Mouse (Mus musculus) brain, embryonic 18.5 days (tissue): ENCODE results near the gene Cdx2.

ENCODE experiments used
- DNase-seq: peaks from one replicate; pipeline ENCODE4 v3.0.0-alpha.2; 2012; ENCODE audit warnings: low read depth, low spot score

Cdx2 gene

DNA sequence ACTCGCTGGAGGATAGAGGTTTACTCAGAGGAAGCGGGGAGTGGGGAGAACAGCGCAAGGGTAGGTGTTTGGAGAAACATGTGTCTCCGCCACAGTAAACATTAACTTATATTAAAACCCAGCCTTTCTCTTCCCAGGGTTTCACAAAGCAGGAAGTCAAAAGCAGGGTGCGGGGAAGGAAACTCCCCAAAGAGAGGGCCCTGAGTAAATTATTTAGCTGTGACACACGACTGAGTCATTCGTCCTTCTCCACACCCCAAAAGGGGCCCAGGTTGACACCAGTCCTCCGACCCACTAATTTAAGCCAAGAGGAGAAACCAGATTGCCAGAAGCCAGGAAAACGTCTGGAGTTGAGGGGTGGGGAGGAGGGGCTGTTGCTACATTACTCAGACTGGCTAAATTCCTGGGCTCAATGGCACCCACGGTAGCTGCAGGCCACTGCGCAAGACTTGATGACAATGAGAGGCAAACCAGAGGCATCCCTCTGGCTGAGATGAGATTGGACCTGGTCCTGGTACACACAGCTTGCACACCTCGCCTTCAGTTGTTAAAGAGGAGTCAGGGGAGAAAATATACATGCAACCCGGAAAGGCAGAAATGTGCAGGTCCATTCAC lies 14.5 kb downstream of the Cdx2 start:
- no peak for DNase-seq

DNA sequence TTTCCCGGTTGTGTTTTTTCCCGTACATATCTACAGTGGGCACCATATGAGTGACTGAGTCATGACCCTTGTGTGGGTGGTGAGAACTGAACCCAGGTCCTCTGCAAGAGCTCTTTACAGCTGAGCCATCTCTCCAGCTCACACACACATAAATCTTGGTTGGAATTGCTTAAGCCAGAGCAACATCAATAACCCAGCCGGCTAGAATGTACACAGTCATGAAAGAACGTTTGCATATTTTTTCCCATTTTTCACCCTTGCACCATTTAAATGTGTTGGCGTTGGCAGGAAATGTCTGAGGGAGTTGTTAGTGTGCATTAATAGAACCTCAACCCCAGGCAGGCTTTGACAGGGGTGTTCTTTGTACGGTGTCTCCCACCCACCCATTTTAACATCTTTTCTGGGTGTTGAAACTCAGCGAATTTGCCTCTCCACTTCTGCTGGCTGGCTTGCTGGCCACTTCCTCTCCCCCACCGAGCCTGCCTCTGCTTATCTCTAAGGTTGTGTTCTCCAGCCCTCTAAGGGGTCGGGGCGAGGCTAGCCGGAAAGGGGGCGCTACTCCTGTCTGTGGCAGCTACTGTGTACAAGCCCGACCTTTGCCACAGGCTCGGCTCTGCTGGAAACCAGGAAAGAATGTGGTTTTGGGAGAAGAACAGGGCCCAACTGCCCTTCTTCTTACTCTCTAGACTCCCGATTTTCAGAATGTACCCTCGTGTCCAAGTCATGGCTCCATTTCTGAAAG lies 15.1 kb downstream of the Cdx2 start:
- DNase-seq: no peak

DNA sequence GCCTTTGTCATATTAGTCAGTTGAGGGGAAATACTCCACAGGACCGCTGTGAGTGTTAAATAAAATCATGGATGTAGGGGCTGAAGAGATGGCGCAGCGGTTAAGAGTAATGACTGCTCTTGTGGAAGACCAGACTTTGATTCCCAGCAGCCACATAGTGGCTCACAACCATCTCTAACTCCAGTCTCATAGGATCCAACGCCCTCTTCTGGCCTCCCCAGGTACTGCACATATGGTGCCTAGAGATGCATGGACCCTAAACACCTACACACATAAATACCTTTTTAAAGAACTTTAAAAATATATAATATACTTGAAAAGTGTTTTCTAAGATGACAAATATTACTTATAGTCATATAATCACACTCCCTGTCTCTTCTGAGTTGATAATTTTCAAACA lies 22.7 kb downstream of the Cdx2 start:
- no peak for DNase-seq

DNA sequence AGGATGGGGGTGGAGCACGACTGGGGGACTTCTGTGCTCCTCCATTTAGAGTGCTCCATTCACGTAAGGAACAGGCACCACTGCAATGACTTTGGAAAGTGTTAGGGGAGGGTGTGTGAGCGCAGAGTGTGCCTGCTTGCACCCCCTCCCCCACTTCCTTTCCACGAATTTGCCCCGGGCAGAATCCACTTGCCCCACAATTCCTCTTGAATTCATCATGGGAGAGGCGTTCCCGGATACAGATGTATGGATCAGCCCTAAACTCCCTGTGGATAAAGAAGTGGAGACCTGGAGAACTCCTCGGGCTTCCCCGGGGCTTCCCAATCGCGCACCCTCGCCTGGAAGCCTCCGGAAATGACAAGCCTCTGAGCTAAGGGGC lies 29.5 kb downstream of the Cdx2 start:
- DNase-seq: no peak

DNA sequence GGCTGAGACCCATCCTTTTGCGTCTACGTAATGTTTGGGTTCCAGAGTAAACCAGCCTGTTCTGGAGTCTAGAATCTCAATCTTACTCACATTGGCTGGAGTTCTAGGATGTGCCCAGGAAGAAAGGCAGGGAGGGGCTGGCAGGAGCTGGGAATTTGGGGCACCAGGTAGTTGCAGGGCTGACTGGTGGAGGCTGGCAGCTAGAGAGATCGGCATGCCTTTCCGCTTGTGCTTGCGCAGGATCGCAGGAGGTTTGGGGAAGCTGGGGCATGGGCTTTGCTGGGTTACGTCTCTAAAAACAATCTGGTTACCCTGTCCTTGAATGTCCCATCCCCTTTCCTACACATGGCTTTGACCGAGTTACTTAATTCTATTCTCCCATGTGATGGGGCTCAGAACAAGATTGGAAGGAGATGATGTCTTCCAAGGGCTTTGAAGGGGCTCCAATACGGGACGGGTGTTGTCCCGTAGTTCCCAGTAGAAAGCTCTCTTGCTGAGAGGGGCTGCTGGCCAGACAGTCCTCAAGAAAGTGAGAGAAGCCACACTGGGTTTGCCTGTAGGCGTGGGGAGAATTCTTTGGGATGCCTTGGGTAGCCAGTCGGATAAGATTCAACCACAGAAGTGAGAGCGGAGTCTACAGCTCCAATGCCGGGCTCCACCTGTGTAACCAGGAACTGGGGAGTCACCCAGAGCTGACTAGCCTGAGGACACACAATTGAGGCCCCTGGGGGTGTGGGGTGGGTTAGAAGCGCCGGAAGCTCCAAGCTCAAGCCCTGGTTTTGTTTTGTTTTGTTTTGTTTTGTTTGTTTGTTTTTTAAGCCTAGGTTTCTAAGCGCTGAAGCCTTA lies 30.1 kb downstream of the Cdx2 start:
- DNase-seq: no peak

DNA sequence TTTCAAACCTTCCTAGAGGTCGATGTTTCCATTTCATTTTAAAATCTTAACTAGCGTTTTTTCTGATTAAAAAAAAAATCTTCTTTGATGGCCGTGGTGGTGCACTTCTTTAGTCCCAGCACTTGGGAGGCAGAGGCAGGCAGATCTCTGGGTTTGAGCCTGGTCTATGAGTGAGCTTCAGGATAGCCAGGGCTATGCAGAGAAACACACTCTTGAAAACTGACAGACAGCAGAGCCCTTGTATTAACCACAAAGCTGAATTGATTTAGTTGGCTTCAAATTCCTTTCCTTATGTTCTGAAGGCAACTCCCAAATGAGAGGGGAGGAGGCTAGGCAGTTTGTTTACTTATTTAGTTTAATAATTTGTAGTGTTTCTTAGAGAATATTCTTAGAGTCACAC lies 31.3 kb downstream of the Cdx2 start:
- no peak for DNase-seq

DNA sequence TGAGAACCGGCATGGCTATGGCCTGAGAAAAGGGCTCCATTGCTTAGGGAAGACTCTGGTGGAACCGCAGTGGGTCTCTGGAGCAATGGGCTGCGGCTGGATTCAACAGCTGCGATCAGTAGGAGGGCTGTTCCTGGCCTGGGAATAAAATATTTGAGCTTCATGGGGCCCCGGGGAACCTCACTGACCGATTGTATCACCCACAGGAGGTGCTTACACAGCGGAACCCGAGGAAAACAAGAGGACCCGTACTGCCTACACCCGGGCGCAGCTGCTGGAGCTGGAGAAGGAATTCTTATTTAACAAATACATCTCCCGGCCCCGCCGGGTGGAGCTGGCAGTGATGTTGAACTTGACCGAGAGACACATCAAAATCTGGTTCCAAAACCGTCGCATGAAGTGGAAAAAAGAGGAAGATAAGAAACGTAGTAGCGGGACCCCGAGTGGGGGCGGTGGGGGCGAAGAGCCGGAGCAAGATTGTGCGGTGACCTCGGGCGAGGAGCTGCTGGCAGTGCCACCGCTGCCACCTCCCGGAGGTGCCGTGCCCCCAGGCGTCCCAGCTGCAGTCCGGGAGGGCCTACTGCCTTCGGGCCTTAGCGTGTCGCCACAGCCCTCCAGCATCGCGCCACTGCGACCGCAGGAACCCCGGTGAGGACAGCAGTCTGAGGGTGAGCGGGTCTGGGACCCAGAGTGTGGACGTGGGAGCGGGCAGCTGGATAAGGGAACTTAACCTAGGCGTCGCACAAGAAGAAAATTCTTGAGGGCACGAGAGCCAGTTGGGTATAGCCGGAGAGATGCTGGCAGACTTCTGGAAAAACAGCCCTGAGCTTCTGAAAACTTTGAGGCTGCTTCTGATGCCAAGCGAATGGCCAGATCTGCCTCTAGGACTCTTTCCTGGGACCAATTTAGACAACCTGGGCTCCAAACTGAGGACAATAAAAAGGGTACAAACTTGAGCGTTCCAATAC lies 32.6 kb downstream of the Cdx2 start:
- DNase-seq: no peak

DNA sequence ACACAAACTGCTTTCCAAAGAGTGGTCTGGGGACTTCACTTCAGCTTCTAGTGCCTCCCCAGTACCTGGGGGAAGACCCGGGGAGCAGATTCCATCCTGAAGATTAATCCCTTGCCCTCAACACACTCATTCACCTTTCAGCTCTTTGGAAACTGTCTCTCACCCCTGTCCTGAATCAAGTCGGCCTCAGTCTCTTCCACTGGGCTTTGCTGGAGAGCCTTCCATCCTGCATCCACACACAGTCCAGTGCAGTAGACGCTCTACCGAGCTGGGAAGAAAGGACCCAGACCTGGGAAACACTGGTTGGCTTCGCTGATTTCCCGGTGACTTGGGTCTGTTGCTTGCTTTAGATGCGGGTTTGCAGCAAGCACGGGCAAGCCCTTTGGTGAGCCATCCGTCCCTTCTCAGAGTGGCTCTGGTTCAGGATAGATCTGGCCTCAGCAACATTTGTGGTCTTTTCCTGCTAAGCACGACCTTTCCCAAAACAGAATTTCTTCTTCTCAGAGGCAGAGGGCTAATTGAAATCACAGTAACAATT lies 34.2 kb downstream of the Cdx2 start:
- DNase-seq: no peak

DNA sequence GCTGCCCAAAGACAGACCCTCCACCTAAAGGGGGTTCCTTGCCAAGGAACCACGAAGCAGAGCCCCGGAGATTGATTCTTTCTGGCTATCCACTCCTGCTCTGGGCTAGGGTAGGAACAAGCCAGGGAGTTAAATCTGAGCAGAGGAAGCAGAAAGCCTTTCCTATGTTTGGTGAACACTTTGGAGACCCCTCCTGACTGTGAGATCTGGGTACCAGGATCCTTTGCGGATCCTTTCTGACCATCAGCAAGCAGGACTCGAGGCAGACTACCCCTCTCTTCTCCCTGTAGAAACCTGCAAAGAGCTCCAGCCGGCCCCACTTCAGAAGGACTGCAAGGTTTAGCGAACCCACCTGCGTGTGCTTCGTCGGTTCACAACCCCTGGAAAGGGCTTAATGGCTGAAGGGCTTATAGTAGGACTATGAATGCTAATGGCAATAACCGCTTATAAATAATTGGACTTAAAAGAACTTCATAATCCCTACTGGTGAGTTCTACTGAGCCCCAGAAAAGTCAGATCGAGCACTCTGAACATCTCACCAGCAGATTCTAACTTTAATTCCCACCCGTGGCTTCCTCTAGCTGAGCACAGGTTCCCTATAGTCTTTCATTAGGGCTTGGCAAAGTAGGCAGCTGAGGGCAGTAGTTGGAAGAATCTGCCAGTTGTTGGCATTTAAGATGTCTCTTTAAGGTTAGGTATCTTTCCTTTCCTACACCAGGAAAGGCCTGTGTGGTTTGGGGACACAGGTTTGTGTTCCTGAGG lies 34.8 kb downstream of the Cdx2 start:
- DNase-seq: no peak

DNA sequence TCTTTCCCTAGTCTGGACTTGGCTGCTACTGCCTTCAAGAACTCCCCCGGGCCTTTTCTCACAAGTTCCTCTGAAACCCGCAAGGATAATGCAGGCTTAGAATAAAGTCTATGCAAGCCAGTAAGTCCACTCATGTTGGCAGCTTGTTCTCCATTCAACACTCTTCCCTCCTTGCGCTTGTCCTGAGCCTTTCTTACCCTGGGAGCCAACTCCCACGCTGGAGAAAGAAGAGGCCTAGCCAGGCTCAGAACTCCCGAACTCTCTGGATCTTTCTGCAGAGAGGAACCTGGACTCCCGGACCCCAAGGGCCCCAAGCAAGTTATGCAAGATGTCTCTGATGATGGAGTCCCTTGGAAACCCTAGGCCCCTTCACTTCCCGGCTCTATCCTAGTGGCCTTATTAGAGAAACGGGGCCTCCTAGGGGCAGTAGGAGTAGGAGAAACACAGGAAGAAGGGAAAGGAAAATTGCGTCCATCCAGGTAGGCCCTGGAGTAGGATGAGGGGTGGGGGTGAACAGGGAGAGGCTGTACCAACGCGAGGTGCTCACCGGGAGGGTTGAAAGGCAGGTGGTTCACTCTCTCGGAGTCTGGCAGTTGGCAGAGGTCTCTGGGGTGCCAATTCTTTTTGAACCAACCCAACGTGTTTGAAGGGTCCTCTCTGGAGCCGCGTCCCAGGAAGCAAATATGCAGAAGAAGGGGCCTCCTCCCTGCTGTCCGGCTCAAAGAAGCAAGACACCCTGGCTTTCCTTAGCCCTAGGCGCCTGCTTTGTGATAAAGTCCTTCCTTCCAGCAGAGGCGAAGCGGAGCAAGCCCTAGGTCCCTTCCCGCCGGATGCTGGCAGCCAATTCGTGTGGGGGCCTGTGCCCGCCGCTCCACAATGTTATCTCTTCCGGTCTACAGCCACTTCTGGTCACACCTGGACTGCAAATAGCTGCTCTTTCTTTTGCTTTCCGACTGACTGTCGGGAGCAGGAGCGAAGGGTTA lies 36.1 kb downstream of the Cdx2 start:
- no peak for DNase-seq

DNA sequence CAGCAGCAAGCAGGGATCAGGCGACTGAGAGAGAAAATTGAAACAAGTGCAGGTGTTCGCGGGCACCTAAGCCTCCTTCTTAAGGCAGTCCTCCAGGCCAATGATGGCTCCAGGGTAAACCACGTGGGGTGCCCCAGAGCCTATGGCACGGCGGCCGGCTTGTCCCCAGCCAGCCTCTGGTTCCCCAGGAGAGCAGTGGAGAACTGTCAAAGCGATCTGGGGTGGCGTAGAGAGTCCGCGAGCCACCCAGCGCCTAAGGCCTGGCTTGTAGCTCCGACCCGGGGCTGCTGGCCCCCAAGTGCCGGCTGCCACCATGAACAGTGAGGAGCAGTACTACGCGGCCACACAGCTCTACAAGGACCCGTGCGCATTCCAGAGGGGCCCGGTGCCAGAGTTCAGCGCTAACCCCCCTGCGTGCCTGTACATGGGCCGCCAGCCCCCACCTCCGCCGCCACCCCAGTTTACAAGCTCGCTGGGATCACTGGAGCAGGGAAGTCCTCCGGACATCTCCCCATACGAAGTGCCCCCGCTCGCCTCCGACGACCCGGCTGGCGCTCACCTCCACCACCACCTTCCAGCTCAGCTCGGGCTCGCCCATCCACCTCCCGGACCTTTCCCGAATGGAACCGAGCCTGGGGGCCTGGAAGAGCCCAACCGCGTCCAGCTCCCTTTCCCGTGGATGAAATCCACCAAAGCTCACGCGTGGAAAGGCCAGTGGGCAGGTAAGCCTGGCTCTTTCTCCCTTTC lies 37.0 kb downstream of the Cdx2 start, which contains the start of gene Pdx1:
Pdx1 (plus strand) TSS at position 34 of the 747 bp plus-strand sequence.
- DNase-seq: no peak

DNA sequence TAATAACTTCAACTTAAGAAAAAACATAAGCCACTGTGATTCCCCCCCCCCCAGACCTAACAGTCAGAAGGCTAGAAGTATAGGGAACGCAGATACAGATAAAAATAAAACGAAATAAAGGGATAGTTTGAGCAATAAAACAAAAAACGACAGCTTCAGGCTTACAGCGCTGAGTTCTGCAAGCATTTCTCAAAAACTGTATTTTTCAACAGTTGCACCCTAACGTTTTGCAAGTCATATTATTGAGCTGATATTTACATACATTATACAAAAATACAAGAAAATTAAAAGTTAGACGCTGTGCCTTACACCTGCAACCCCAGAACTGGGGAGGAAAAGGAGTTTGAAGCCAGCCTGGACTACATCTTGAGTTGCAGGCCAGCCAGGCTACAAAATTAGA lies 37.7 kb downstream of the Cdx2 start:
- DNase-seq: no peak

DNA sequence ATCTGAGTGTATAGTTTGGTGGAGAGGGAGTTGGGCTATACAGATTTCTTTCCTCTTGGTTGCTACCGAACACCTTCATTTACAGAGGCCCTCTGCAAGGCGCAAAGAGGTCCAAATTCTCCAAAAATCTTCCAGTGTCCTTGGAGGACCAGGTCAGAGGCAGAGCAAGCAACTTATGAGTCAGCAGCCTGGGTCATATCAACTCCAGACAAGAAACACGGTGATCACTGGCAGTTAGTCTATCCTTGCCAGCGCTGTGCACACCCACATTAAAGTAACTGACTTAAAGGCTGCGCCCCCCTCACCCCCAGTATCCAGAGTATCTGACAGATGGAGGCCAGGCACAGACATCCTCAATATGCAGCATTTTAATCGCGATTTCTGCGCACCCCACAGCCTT lies 38.3 kb downstream of the Cdx2 start:
- DNase-seq: no peak

DNA sequence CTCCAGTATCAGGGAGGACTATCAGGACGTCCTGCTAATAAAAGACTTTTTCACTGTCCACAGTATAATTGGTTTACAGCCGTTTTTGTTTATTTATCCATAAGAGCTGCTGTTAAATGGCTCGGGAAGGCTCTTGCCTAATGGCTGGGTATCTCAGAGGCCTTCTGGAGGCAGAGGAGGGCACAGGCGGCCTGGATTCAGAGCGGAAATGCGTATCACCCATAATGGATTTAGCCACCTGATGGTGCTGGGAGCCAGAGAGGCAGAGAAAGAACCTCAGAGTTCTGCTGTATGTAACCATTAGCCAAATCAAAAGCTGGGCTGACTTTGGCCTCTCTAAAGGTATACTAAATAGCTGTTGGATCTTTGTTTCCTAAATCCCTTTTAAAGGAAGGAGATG lies 39.6 kb downstream of the Cdx2 start:
- no peak for DNase-seq

DNA sequence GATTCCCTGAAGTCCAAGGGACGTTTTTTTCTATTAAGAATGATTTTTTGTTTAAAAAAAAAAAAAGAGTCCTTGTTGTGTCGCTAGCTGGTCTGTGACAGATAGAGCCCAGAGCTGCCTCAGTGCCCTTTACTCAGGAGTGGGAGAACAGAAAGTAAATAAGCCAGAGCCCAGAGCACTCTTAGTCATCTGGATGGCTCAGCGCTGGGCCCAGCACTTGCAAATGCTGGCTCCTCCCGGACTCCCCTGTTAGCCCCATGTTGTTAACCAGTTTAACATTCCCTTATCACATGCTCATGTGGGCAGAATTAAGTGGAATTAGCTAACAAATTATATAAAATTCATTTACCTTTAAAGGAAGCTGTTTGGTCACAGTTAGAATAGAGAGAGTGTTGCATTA lies 43.1 kb downstream of the Cdx2 start:
- DNase-seq: no peak

DNA sequence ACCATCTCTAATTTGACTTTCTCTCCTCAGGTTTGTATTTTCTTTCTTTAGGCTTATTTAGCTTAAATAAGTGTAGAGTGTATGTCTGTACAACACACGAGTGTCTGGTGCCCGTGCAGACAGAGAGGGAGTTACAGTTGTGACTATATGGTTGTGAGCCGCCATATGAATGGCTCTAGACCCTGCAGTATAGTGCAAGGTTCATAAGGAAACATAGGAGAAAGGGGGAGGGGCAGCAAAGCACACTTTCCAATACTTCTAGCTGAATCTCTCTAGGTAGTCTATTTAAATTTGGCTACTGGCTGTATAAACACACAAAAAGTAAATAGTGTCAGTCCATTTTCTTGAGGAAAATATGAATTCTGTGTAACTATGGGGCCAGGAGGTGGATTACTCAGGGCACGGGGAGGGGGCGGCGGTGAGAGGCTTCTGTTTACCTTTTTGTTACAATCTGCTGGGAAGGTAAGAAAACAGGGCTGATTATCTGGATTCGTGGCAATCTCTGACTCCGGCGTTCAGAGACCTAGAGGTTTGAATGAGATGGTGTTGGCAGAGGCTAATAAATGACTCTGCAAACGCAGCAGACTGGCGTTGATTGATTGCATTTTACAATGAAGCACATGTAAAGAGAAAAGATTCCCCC lies 45.0 kb downstream of the Cdx2 start:
- DNase-seq: no peak

DNA sequence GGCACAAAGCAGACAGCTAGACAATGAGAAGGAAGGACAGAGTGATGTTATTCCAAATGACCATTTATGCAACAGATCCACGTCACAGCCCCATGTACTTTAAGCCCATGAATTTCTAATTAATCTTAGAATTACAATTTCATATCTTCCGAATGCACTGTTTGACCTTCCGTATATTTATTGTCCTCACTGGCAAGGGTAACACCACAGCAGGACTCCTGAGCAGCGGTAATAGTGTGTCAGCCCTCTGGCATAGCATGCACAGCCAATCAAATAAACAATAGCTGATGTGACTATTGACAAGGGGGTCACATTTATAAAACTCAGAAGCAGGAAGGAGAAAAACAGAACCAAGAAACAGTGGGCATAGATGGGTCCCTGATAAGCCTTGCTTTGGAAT lies 46.3 kb downstream of the Cdx2 start:
- no peak for DNase-seq

DNA sequence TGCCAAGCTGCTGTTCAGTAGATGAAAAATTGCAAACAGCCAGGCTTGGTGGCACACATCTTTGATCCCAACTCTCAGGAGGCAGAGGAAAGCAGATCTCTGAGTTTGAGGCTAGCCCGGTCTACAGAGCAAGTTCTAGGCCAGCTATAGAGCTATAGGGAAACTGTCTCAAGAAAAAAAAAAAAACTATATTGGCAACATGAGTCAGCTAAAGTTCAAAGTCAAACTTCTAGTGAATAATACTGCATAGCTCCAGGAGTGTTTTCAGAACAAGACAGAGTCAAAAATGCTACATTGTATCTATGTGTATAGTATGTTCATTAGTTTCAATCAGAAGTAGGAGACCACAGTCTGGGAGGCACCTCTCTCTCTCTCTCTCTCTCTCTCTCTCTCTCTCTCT lies 46.9 kb downstream of the Cdx2 start:
- DNase-seq: no peak
